Mouse (Mus musculus) kidney, adult 11 months (tissue): Measurements from ENCODE around the gene Thop1.

Experiments
- DNase-seq: peaks from one replicate; pipeline ENCODE4 v3.0.0; 2022

Gene Thop1

DNA sequence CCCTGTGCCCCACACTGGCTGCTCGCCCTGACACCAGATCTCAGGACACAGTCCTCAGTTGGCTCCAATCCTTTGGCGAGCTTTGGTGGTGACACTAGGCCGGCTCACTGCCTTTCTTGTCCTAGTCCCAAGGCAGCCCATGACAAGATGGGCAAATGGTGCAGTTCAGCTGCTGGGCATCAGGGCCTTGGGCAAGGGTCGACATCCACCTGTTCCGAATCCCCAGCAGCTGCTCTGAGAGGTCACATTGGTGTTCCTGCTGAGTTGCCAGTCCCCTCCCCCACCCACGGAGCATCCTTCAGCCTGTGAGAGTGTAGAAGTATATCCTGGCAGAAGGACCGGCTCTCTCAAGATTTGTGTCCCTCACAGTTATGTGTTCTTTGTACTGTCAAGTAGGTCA, 50.8 kb downstream of the Thop1 start:
- DNase-seq: no peak

DNA sequence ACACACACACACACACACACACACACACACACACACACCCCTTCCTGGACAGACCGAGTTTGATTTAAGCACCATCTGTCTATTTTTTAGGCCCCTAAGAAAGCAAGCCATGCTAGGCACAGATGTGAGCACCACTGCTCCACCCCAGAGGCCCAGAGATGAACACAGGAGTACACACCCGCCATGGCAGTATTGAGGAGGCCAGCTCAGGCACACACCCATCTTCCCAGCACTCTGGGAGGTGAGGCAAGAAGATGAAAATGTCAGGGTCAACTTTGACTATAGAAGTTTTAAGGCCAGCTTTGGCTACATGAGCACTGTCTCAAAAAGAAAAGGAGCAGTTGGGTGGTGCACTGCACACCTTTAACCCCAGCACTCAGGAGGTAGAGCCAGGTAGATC, 53.1 kb downstream of the Thop1 start:
- no peak for DNase-seq

DNA sequence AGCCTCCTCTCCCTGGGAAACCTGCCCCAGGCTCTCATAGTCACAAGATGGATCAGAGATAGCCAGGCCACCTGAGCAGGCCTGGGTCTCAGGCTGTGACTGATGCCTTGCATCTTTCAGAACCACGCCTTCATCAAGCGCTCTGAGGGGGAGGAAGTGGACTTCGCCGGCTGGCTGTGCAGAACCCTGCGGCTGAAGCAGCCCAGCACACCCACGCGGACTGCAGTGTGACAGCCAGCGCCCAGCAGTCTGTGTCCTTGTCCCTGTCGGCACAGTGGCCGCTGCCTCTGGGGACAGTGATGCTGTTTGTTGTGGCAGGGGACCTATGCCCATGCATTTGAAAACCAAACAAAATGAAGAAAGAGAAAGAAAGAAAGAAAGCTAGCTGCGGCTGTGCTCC, 53.7 kb downstream of the Thop1 start:
- no peak for DNase-seq
